Mouse (Mus musculus) lung, embryonic 16.5 days (tissue): ENCODE data around the gene Dgkg. TPM values are rescaled to one million over a fixed set of nuclear protein-coding genes. Genes with fewer than 3 reads are reported as not detected.
A peak's percentile ranks its signal among the peaks of the same experiment; 100 is the strongest.

Experiments used
- ATAC-seq: fragments of 200-750 bp; cut with Nextera tagmentation; 2 replicates; pipeline ENCODE4 v1.8.0; 2017; ENCODE audit warnings: low read depth, mild to moderate bottlenecking, moderate library complexity
- H3K27ac ChIP-seq: fragments of 300-500 bp; sonication (generic); 2 replicates; pipeline ENCODE4 v1.5.1; 2014; ENCODE audit warnings: mild to moderate bottlenecking, control low read depth, low read length
- H3K27me3 ChIP-seq: fragments of 300-500 bp; sonication (generic); 2 replicates; pipeline ENCODE4 v1.6.1; 2014; ENCODE audit warnings: low read depth, low read length, mixed read lengths; ENCODE audit not compliant: control insufficient read depth, insufficient read depth
- H3K36me3 ChIP-seq: fragments of 300-500 bp; sonication (generic); 2 replicates; pipeline ENCODE4 v1.6.1; 2014; ENCODE audit warnings: low read length; ENCODE audit not compliant: control insufficient read depth, insufficient read depth
- H3K4me1 ChIP-seq: fragments of 300-500 bp; sonication (generic); replicated peaks from 2 replicates; pipeline ENCODE4 v1.6.1; 2014; ENCODE audit warnings: low read length, mixed read lengths; ENCODE audit not compliant: control insufficient read depth, insufficient read depth
- H3K4me2 ChIP-seq: fragments of 300-500 bp; sonication (generic); 2 replicates; pipeline ENCODE4 v1.6.1; 2014; ENCODE audit warnings: low read depth, low read length, control low read depth
- H3K4me3 ChIP-seq: fragments of 300-500 bp; sonication (generic); 2 replicates; pipeline ENCODE4 v1.5.1; 2014; ENCODE audit warnings: mild to moderate bottlenecking, low read length, control low read depth
- H3K9ac ChIP-seq: fragments of 300-500 bp; sonication (generic); 2 replicates; pipeline ENCODE4 v1.6.1; 2014; ENCODE audit warnings: low read length, control low read depth
- H3K9me3 ChIP-seq: fragments of 300-500 bp; sonication (generic); 2 replicates; pipeline ENCODE4 v1.6.1; 2016; ENCODE audit warnings: low read length; ENCODE audit not compliant: control insufficient read depth
- whole genome bisulfite sequencing: fragments of 180-500 bp; shearing (Covaris S2); extraction: QIAGEN DNeasy Blood & Tissue Kit; methylation state at CpG from one replicate; pipeline ENCODE4 v1.1.7; 2014; 5-methylcytosine and 5-hydroxymethylcytosine counted together
- polyA plus RNA-seq: library from polyadenylated mRNA; unstranded; fragments of >200 nt; fragmentation: Nextera tagmentation; extraction: Ambion mirVana; gene quantifications from 2 replicates; pipeline ENCODE4 v1.2.1, GENCODE M21; 2015

Gene Dgkg
- polyA plus RNA-seq, 1 experiment from 2014 or later = 1.2 TPM

- ATAC-seq = no peak
- H3K9me3 ChIP-seq = no peaks in the 10 kb centered on the region
- 40% methylated on average over 6 of the region's 6 CpGs for WGBS
- peaks cover 3% of the 10 kb centered on the region; the same call in 1 of the 2 replicates for H3K4me1 ChIP-seq
- H3K27me3 ChIP-seq = no peaks in the 10 kb centered on the region
- no peak overlapping the region for H3K9ac ChIP-seq
- no peak overlapping the region for H3K27ac ChIP-seq
- H3K36me3 ChIP-seq = no peaks in the 10 kb centered on the region
- no peak overlapping the region for H3K4me2 ChIP-seq
- no peak overlapping the region for H3K4me3 ChIP-seq
Observed at GRCm38 (mm10) chr16:22461728-22462127, 195.3 kb downstream of the Dgkg start.

- peaks cover 3% of the 10 kb centered on the region; the same call in 1 of the 2 replicates for H3K4me1 ChIP-seq
- no peak overlapping the region for H3K4me3 ChIP-seq
- no peak overlapping the region for H3K9ac ChIP-seq
- H3K27me3 ChIP-seq = no peaks in the 10 kb centered on the region
- no peaks in the 10 kb centered on the region for H3K9me3 ChIP-seq
- ATAC-seq = no peak
- no peak overlapping the region for H3K27ac ChIP-seq
- 68% methylated on average over 1 of the region's 1 CpGs for WGBS
- H3K4me2 ChIP-seq = no peak overlapping the region
- no peaks in the 10 kb centered on the region for H3K36me3 ChIP-seq
Observed at GRCm38 (mm10) chr16:22460960-22461359, 196.1 kb downstream of the Dgkg start.

- no peak overlapping the region for H3K4me2 ChIP-seq
- WGBS = 46% methylated on average over 9 of the region's 9 CpGs
- no peak overlapping the region for H3K4me3 ChIP-seq
- H3K4me1 ChIP-seq = peaks cover 17% of the 10 kb centered on the region
- H3K9me3 ChIP-seq = no peaks in the 10 kb centered on the region
- ATAC-seq = peak; percentile 81
- H3K9ac ChIP-seq = no peak overlapping the region
- no peaks in the 10 kb centered on the region for H3K27me3 ChIP-seq
- H3K27ac ChIP-seq = peak overlapping the region; percentile 80
- no peaks in the 10 kb centered on the region for H3K36me3 ChIP-seq
Observed at GRCm38 (mm10) chr16:22452082-22452481, 204.9 kb downstream of the Dgkg start.

- Histone ChIP-seq H3K4me1 (peaks cover 19% of the 10 kb centered on the region), H3K36me3 (no peaks in the 10 kb centered on the region), H3K4me2 (no peak overlapping the region), H3K27me3 (no peaks in the 10 kb centered on the region), H3K9ac (no peak overlapping the region; the same call in 1 of the 2 replicates), H3K4me3 (no peak overlapping the region), H3K9me3 (no peaks in the 10 kb centered on the region), H3K27ac (0 out of 2 replicates have a peak overlapping the region, but pooled peaks have one; percentile 15)
- no peak for ATAC-seq
- 38% methylated on average over 6 of the region's 6 CpGs for WGBS
Observed at GRCm38 (mm10) chr16:22448093-22448492, 208.9 kb downstream of the Dgkg start.

GRCm38 (mm10) chr16:22444786-22445185, 212.2 kb downstream of the Dgkg start:
- Histone ChIP-seq H3K9me3 (no peaks in the 10 kb centered on the region), H3K36me3 (no peaks in the 10 kb centered on the region), H3K4me1 (peaks cover 23% of the 10 kb centered on the region), H3K4me3 (no peak overlapping the region), H3K27ac (no peak overlapping the region), H3K4me2 (no peak overlapping the region), H3K27me3 (no peaks in the 10 kb centered on the region), H3K9ac (no peak overlapping the region)
- 46% methylated on average over 6 of the region's 6 CpGs for WGBS
- ATAC-seq = no peak

- Histone ChIP-seq H3K4me2 (no peak overlapping the region), H3K4me1 (peaks cover 15% of the 10 kb centered on the region), H3K9ac (no peak overlapping the region), H3K36me3 (no peaks in the 10 kb centered on the region), H3K9me3 (no peaks in the 10 kb centered on the region), H3K27ac (no peak overlapping the region), H3K27me3 (no peaks in the 10 kb centered on the region), H3K4me3 (no peak overlapping the region)
- ATAC-seq = no peak
- WGBS = 56% methylated on average over 7 of the region's 7 CpGs
Observed at GRCm38 (mm10) chr16:22442202-22442601, 214.8 kb downstream of the Dgkg start.

- peak overlapping the region; percentile 92 for H3K27ac ChIP-seq
- no peaks in the 10 kb centered on the region for H3K27me3 ChIP-seq
- WGBS = 56% methylated on average over 4 of the region's 4 CpGs
- no peak overlapping the region for H3K4me3 ChIP-seq
- no peak overlapping the region for H3K9ac ChIP-seq
- no peaks in the 10 kb centered on the region for H3K36me3 ChIP-seq
- H3K9me3 ChIP-seq = no peaks in the 10 kb centered on the region
- no peak for ATAC-seq
- no peak overlapping the region for H3K4me2 ChIP-seq
- H3K4me1 ChIP-seq = peaks cover 15% of the 10 kb centered on the region
Observed at GRCm38 (mm10) chr16:22441317-22441716, 215.7 kb downstream of the Dgkg start.

GRCm38 (mm10) chr16:22440269-22440668, 216.8 kb downstream of the Dgkg start:
- no peaks in the 10 kb centered on the region for H3K36me3 ChIP-seq
- peaks cover 15% of the 10 kb centered on the region for H3K4me1 ChIP-seq
- peak overlapping the region; percentile 51 for H3K4me3 ChIP-seq
- peak overlapping the region; percentile 92 for H3K27ac ChIP-seq
- under 1% methylated on average over 18 of the region's 18 CpGs for WGBS
- peak overlapping the region; percentile 55 for H3K9ac ChIP-seq
- no peaks in the 10 kb centered on the region for H3K27me3 ChIP-seq
- ATAC-seq = peak; percentile 4; the same call in 1 of the 2 replicates
- H3K4me2 ChIP-seq = peak overlapping the region; percentile 71
- no peaks in the 10 kb centered on the region for H3K9me3 ChIP-seq

- H3K36me3 ChIP-seq = no peaks in the 10 kb centered on the region
- WGBS = 0% methylated on average over 59 of the region's 63 CpGs
- peak; percentile 96 for ATAC-seq
- peak within 1 kb of the TSS; percentile 82 for H3K9ac ChIP-seq
- no peaks in the 10 kb centered on the region for H3K27me3 ChIP-seq
- peak within 1 kb of the TSS; percentile 92 for H3K27ac ChIP-seq
- H3K9me3 ChIP-seq = no peaks in the 10 kb centered on the region
- peak within 1 kb of the TSS; percentile 85 for H3K4me3 ChIP-seq
- H3K4me1 ChIP-seq = peaks cover 17% of the 10 kb centered on the region
- peak within 1 kb of the TSS; percentile 90 for H3K4me2 ChIP-seq
Observed at GRCm38 (mm10) chr16:22439499-22440177, 217.4 kb downstream of the Dgkg start, which contains the start of gene Etv5. Etv5 (minus strand) TSS chr16:22439719.
